Mouse (Mus musculus): ENCODE data around the gene Ccndbp1.
"Not testable (repeated sequence)": the region's sequence is repeated elsewhere in the genome, so short reads cannot be mapped to it uniquely, and the experiment has no call there.

Gene Ccndbp1

GRCm38 (mm10) chr2:121007925-121008663 lies at the start of gene Ccndbp1:
TSS of gene Ccndbp1 (plus strand) at chr2:121008403.
- peak; percentile 86 for DNase-seq

- no peak for DNase-seq
Measured at GRCm38 (mm10) chr2:120959363-120959762, 48.8 kb upstream of the Ccndbp1 start.

GRCm38 (mm10) chr2:120959827-120960226 lies 48.4 kb upstream of the Ccndbp1 start:
- no peak for DNase-seq

- no peak for DNase-seq
Measured at GRCm38 (mm10) chr2:120960261-120960660, 47.9 kb upstream of the Ccndbp1 start.

GRCm38 (mm10) chr2:120963110-120963509 lies 45.1 kb upstream of the Ccndbp1 start:
- DNase-seq: no peak

- DNase-seq: no peak
Measured at GRCm38 (mm10) chr2:120965486-120965885, 42.7 kb upstream of the Ccndbp1 start.

- peak in 1 of 2 experiments; percentile 10 for DNase-seq
Measured at GRCm38 (mm10) chr2:120970045-120970539, 38.1 kb upstream of the Ccndbp1 start.

GRCm38 (mm10) chr2:120970559-120971080 lies 37.6 kb upstream of the Ccndbp1 start, which contains the start of gene Ubr1:
TSS of gene Ubr1 (minus strand) at chr2:120970715.
- DNase-seq: peak; percentile 78 to 80

GRCm38 (mm10) chr2:120971766-120972165 lies 36.4 kb upstream of the Ccndbp1 start:
- no peak for DNase-seq

- not testable (repeated sequence) for DNase-seq
Measured at GRCm38 (mm10) chr2:120972257-120972656, 35.9 kb upstream of the Ccndbp1 start.

GRCm38 (mm10) chr2:120972964-120973363 lies 35.2 kb upstream of the Ccndbp1 start:
- DNase-seq: no peak

GRCm38 (mm10) chr2:120976308-120976707 lies 31.9 kb upstream of the Ccndbp1 start:
- no peak for DNase-seq

- DNase-seq: peak; percentile 65 to 80
Measured at GRCm38 (mm10) chr2:120976990-120977925, 30.9 kb upstream of the Ccndbp1 start, which contains the start of gene Tmem62. TSS of gene Tmem62 (plus strand) at chr2:120977017.

GRCm38 (mm10) chr2:120977926-120978692 lies 30.1 kb upstream of the Ccndbp1 start:
- no peak for DNase-seq

- no peak for DNase-seq
Measured at GRCm38 (mm10) chr2:120978693-120979037, 29.5 kb upstream of the Ccndbp1 start.

GRCm38 (mm10) chr2:120979819-120980218 lies 28.4 kb upstream of the Ccndbp1 start:
- DNase-seq: no peak

- DNase-seq: no peak
Measured at GRCm38 (mm10) chr2:120980861-120981260, 27.3 kb upstream of the Ccndbp1 start.

GRCm38 (mm10) chr2:120983611-120984010 lies 24.6 kb upstream of the Ccndbp1 start:
- no peak for DNase-seq

GRCm38 (mm10) chr2:120985241-120985640 lies 23.0 kb upstream of the Ccndbp1 start:
- no peak for DNase-seq

- DNase-seq: no peak
Measured at GRCm38 (mm10) chr2:120991196-120991595, 17.0 kb upstream of the Ccndbp1 start.

- not testable (repeated sequence) for DNase-seq
Measured at GRCm38 (mm10) chr2:120996607-120997006, 11.6 kb upstream of the Ccndbp1 start.

GRCm38 (mm10) chr2:120998863-120999262 lies 9.3 kb upstream of the Ccndbp1 start:
- no peak for DNase-seq
